Mouse (Mus musculus) bone marrow macrophage, adult 2 months (primary cell): ENCODE measurements at regions not wholly inside any gene's neighbourhood (a gene's known extent, or its start where the extent isn't known, plus 50 kb on each side); places are given as distances from the start of the nearest gene placed in this dataset.

ENCODE experiments used
- CTCF ChIP-seq: IDR thresholded peaks from 2 replicates; pipeline ENCODE4 v1.5.1; 2012; ENCODE audit warnings: low read depth, mild to moderate bottlenecking, low read length, moderate library complexity
- POLR2A ChIP-seq: IDR thresholded peaks from 2 replicates; pipeline ENCODE4 v1.6.1; 2012; ENCODE audit warnings: mild to moderate bottlenecking, low read depth, low read length, borderline replicate concordance

GRCm38 (mm10) chr13:107698345-107698744 lies 345.9 kb upstream of the Smim15 start:
- TF ChIP-seq POLR2A (no peak), CTCF (no peak)
